Mouse (Mus musculus) hindbrain, embryonic 14.5 days (tissue): ENCODE data around the gene Styx. TPM values are rescaled to one million over a fixed set of nuclear protein-coding genes. Genes with fewer than 3 reads are reported as not detected.

Experiments
- ATAC-seq: fragments of 200-750 bp; cut with Nextera tagmentation; 2 replicates; pipeline ENCODE4 v1.8.0; 2017; ENCODE audit warnings: moderate number of reproducible peaks, mild to moderate bottlenecking, moderate TSS enrichment, moderate library complexity; ENCODE audit not compliant: low FRiP score
- DNase-seq: peaks from one replicate; pipeline ENCODE4 v3.0.0-alpha.2; 2015; ENCODE audit warnings: low spot score
- H3K27ac ChIP-seq: fragments of 300-500 bp; sonication (generic); 2 replicates; pipeline ENCODE4 v1.5.1; 2014; ENCODE audit warnings: mild to moderate bottlenecking, moderate library complexity
- H3K27me3 ChIP-seq: fragments of 300-500 bp; sonication (generic); 2 replicates; pipeline ENCODE4 v1.6.1; 2014; ENCODE audit warnings: mild to moderate bottlenecking, low read length, mixed read lengths; ENCODE audit not compliant: control insufficient read depth, insufficient read depth
- H3K36me3 ChIP-seq: fragments of 300-500 bp; sonication (generic); replicated peaks from 2 replicates; pipeline ENCODE4 v1.6.1; 2014; ENCODE audit not compliant: control insufficient read depth, insufficient read depth
- H3K4me1 ChIP-seq: fragments of 300-500 bp; sonication (generic); replicated peaks from 2 replicates; pipeline ENCODE4 v1.6.1; 2014; ENCODE audit warnings: antibody characterized with exemption, low read length, mixed read lengths; ENCODE audit not compliant: control insufficient read depth, insufficient read depth
- H3K4me2 ChIP-seq: fragments of 300-500 bp; sonication (generic); replicated peaks from 2 replicates; pipeline ENCODE4 v1.6.1; 2014; ENCODE audit warnings: mild to moderate bottlenecking, moderate library complexity
- H3K4me3 ChIP-seq: fragments of 300-500 bp; sonication (generic); replicated peaks from 2 replicates; pipeline ENCODE4 v1.5.1; 2014; ENCODE audit warnings: mild to moderate bottlenecking, low read length
- H3K9ac ChIP-seq: fragments of 300-500 bp; sonication (generic); 2 replicates; pipeline ENCODE4 v1.6.1; 2014
- H3K9me3 ChIP-seq: fragments of 300-500 bp; sonication (generic); 2 replicates; pipeline ENCODE4 v1.6.1; 2016; ENCODE audit warnings: low read length; ENCODE audit not compliant: control insufficient read depth
- WGBS: fragments of 180-500 bp; shearing (Covaris S2); extraction: QIAGEN DNeasy Blood & Tissue Kit; methylation state at CpG from one replicate; pipeline ENCODE4 v1.1.7; 2014; 5-methylcytosine and 5-hydroxymethylcytosine counted together
- polyA plus RNA-seq: library from polyadenylated mRNA; unstranded; fragments of >200 nt; fragmentation: Nextera tagmentation; extraction: Ambion mirVana; gene quantifications from 2 replicates; pipeline ENCODE4 v1.2.1, GENCODE M21; 2014

Styx gene
- 69.1 and 72.1 TPM in 2 replicates for polyA plus RNA-seq

DNA sequence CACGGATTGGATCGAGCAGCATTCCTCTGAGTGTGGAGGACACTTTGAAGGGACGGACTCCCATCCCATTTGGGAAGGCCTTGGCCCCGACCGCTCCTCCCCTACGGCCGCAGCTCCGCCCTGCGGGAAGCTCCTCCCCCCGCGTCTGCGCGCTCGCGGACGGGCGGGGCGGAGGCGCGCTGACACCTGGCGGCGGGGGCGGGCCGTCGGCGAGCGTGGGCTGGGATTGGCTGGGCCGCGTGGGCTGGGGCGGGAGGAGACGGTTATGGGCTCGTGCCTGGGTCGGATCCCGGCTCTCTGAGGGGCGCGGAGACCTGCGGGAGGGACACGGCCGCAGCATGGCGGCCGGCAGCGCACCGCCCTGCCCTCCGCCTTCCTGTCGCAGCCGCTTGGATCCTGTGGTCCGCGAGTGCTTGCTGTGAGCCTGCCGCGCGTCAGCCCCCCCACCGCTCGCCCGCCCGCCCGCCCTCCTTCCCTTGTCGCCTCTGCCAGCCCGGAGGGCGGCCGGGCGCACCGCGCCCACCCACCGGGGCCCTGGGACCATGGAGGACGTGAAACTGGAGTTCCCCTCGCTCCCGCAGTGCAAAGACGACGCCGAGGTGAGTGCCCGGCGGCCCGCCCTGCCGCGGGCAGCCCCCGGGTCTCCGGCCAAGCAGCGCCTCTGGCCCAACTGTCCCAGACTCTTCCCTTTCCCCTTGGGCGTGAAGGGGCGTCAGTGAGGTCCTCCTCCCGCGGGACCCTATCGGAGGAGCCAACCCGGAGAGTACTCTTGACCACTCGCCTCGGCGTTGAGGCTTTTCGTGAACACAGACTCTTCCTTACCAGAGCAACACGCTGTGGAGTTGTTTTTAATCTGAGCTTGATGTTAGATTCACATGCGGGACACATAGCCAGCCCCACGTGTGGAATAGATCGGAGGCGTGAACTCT lies at the start of gene Styx:
Gene Styx, plus strand, starts transcription at position 163 of the 929 bp plus-strand sequence.
- peak within 1 kb of the TSS; percentile 73 for H3K27ac ChIP-seq
- peak within 1 kb of the TSS; percentile 72 for H3K9ac ChIP-seq
- H3K4me2 ChIP-seq = peak within 1 kb of the TSS; percentile 72
- H3K4me3 ChIP-seq = peak within 1 kb of the TSS; percentile 62
- no peaks in the 10 kb centered on the region for H3K9me3 ChIP-seq
- H3K36me3 ChIP-seq = peaks cover 40% of the 10 kb centered on the region
- peak; percentile 97 for ATAC-seq
- H3K4me1 ChIP-seq = peaks cover 6% of the 10 kb centered on the region
- no peaks in the 10 kb centered on the region for H3K27me3 ChIP-seq
- peak; percentile 91 for DNase-seq
- WGBS = under 1% methylated on average over 67 of the region's 93 CpGs

- DNase-seq (no peak), ATAC-seq (peak; percentile 81; the same call in 1 of the 2 replicates)
- no peak overlapping the region; the same call in 1 of the 2 replicates for H3K27ac ChIP-seq
- no peak overlapping the region for H3K9ac ChIP-seq
- WGBS = 33% methylated on average over 4 of the region's 4 CpGs
- H3K27me3 ChIP-seq = no peaks in the 10 kb centered on the region
- H3K4me2 ChIP-seq = no peak overlapping the region
- H3K4me3 ChIP-seq = no peak overlapping the region
- H3K36me3 ChIP-seq = peaks cover 54% of the 10 kb centered on the region
- H3K4me1 ChIP-seq = no peaks in the 10 kb centered on the region
- H3K9me3 ChIP-seq = no peaks in the 10 kb centered on the region
Observed at GRCm38 (mm10) chr14:45303939-45304338, 47.0 kb upstream of the Styx start.

GRCm38 (mm10) chr14:45304389-45304788 lies 46.5 kb upstream of the Styx start:
- Histone ChIP-seq H3K36me3 (peaks cover 49% of the 10 kb centered on the region), H3K4me2 (no peak overlapping the region), H3K27ac (no peak overlapping the region), H3K4me1 (no peaks in the 10 kb centered on the region), H3K9ac (no peak overlapping the region), H3K9me3 (no peaks in the 10 kb centered on the region), H3K27me3 (no peaks in the 10 kb centered on the region), H3K4me3 (no peak overlapping the region)
- ATAC-seq (no peak), DNase-seq (no peak)
- 54% methylated on average over 4 of the region's 4 CpGs for WGBS

DNA sequence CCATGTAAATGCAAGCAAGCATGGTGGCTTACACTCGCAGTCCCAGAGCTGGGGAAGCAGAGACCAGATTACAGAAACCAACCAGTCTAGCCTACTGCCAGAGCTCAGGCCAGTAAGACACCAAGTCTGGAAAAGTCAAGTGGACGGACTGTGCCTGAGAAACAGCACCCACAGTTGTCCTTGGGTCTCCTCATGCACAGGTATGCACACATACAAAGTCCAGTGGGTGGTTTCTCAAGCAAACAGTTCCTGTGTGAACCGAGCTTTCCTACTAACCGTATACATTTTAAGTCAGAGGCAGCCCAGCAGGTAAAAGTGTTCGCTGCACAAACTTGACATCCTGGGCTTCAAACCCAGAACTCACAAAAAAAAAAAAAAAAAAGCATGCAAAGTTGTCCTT lies 45.0 kb upstream of the Styx start:
- DNase-seq = no peak
- no peak overlapping the region for H3K27ac ChIP-seq
- WGBS = 97% methylated on average over 5 of the region's 5 CpGs

DNA sequence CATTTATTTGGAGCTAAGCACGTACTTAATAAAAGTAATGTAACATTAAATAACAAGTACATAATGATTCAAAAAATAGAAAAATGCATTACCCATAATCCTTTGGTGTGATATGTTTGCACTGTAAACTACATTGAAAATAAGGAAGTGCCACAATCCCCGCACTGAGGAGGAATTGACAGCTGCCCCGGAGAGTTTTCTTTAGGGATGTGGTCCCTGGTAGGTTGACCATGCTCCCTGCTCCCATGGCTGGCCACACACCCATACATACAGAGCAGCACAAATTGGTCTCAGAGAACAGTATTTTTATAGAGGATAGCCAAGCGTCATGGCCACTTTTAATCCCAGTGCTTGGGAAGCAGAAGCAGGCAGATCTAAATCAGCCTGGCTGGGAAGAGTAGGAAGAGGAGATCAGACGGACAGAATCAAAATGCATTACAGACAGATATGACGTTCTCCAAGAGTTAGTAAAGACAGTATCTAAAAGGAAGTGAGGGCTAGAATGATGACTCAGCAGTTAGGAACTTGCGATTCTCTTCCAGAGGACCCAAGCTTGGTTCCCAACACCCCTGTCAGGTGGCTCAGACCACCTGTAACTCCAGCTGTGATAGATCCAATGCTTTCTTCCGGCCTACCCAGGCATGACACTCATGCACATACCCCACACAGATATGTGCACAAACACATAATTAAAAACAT lies 43.1 kb upstream of the Styx start:
- H3K4me1 ChIP-seq = no peaks in the 10 kb centered on the region
- no peak overlapping the region for H3K9ac ChIP-seq
- peaks cover 16% of the 10 kb centered on the region for H3K36me3 ChIP-seq
- no peak overlapping the region for H3K4me3 ChIP-seq
- no peak overlapping the region for H3K4me2 ChIP-seq
- H3K9me3 ChIP-seq = no peaks in the 10 kb centered on the region
- no peaks in the 10 kb centered on the region for H3K27me3 ChIP-seq
- DNase-seq (no peak), ATAC-seq (no peak)
- no peak overlapping the region for H3K27ac ChIP-seq
- WGBS = 92% methylated on average over 8 of the region's 8 CpGs

More for the DNA sequence above, 45.0 kb upstream of the Styx start:
- Histone ChIP-seq H3K4me3 (no peak overlapping the region), H3K4me2 (no peak overlapping the region), H3K9me3 (no peaks in the 10 kb centered on the region), H3K36me3 (peaks cover 35% of the 10 kb centered on the region), H3K9ac (no peak overlapping the region), H3K27me3 (no peaks in the 10 kb centered on the region), H3K4me1 (no peaks in the 10 kb centered on the region)
- no peak for ATAC-seq

DNA sequence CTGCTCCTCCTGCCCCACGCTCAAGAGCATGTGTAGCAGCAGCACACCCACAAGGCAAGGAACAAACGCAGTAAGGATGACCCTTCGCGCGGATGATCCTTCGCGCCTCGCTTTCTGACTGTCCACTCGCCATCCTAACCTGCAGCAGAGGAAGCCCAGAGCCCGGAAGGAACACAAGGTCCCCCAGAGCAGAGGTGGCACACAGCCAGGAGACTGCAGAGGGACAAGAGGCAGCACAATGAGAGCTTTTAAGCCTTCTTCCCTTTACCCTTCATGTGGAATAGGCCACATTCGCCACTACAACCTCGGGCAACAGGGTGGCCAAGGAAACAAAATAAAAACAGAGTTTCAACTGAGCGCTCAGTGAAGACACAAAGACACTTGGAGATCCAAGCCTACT lies 41.2 kb upstream of the Styx start:
- Histone ChIP-seq H3K4me2 (no peak overlapping the region), H3K36me3 (peaks cover 5% of the 10 kb centered on the region; the same call in 1 of the 2 replicates), H3K27me3 (no peaks in the 10 kb centered on the region), H3K27ac (no peak overlapping the region), H3K4me1 (no peaks in the 10 kb centered on the region), H3K9ac (no peak overlapping the region), H3K9me3 (no peaks in the 10 kb centered on the region), H3K4me3 (no peak overlapping the region)
- DNase-seq (no peak), ATAC-seq (no peak)
- 90% methylated on average over 13 of the region's 13 CpGs for WGBS

DNA sequence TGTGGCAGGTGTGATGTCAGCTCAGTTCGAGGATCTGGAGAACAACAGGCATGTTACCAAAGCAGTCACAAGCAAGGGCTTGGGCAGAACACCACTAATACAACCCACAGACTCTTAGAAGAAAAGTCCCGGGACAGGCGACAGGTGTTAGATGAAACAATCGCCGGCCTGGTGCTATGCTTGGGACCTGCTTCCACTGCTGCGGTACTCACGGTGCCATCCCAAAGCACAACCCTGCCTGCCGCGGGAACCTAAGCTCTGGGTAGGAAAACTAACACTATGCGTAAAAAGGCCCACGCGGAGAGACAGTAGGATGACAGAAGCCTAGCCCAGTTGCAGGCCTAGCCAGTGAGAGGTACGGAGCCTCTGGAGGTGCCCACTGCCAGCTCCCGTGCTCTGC lies 40.8 kb upstream of the Styx start:
- H3K9ac ChIP-seq = no peak overlapping the region
- no peaks in the 10 kb centered on the region for H3K27me3 ChIP-seq
- no peak overlapping the region for H3K4me3 ChIP-seq
- H3K4me1 ChIP-seq = 0 out of 2 replicates have a peak, but pooled peaks cover under 1% of the 10 kb centered on the region
- 91% methylated on average over 14 of the region's 14 CpGs for WGBS
- ATAC-seq (no peak), DNase-seq (no peak)
- H3K9me3 ChIP-seq = no peaks in the 10 kb centered on the region
- 0 out of 2 replicates have a peak, but pooled peaks cover under 1% of the 10 kb centered on the region for H3K36me3 ChIP-seq
- no peak overlapping the region for H3K4me2 ChIP-seq
- no peak overlapping the region for H3K27ac ChIP-seq

GRCm38 (mm10) chr14:45316927-45317326 lies 34.0 kb upstream of the Styx start:
- Histone ChIP-seq H3K4me2 (peak overlapping the region; percentile 57), H3K27ac (no peak overlapping the region), H3K4me1 (peaks cover 29% of the 10 kb centered on the region), H3K9ac (peak overlapping the region; percentile 96), H3K36me3 (no peaks in the 10 kb centered on the region), H3K4me3 (peak overlapping the region; percentile 95), H3K9me3 (no peaks in the 10 kb centered on the region), H3K27me3 (no peaks in the 10 kb centered on the region)
- 84% methylated on average over 5 of the region's 5 CpGs for WGBS
- ATAC-seq (no peak), DNase-seq (no peak)

GRCm38 (mm10) chr14:45317921-45318411 lies 32.9 kb upstream of the Styx start:
- Histone ChIP-seq H3K4me3 (peak overlapping the region; percentile 95), H3K4me2 (peak overlapping the region; percentile 57), H3K36me3 (no peaks in the 10 kb centered on the region), H3K4me1 (peaks cover 29% of the 10 kb centered on the region), H3K27me3 (no peaks in the 10 kb centered on the region), H3K9ac (peak overlapping the region; percentile 96), H3K9me3 (no peaks in the 10 kb centered on the region), H3K27ac (peak overlapping the region; percentile 96)
- 1% methylated on average over 26 of the region's 38 CpGs for WGBS
- no peak for DNase-seq
- no peak; the same call in 1 of the 2 replicates for ATAC-seq
